Mouse (Mus musculus) E14TG2a.4 (cell line): ENCODE results near the gene H2-Eb1.

Experiments
- CTCF ChIP-seq: conservative IDR thresholded peaks from 2 replicates; pipeline ENCODE4 v1.5.1; 2014; ENCODE audit warnings: low read length
- NANOG ChIP-seq: IDR thresholded peaks from 2 replicates; pipeline ENCODE4 v1.6.1; 2014; ENCODE audit warnings: borderline replicate concordance, low read length, mixed read lengths
- POU5F1 ChIP-seq: IDR thresholded peaks from 2 replicates; pipeline ENCODE4 v1.6.1; 2014; ENCODE audit warnings: low read length, borderline replicate concordance

DNA sequence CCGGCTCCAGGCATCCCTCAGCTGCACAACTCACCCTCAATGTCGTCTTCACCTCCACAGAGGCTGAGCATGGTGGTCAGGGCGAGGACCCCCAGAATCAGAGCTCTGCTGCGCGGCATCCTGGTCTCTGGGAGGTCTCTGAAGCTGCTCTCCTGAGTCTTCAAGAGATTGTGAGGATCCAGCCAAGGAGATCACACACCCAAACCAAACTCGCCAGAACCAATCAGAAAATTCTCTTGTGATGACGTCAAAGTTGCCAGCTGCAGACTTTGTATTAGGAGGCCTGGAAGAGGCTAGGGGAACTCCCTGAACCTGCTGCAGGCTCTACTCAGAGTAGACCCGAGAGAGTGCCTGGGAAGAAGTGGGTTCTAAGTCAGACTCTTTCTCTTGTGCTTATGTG is 18.0 kb upstream of the H2-Eb1 start, which contains the start of gene H2-Aa:
- TF ChIP-seq CTCF = no peak
- no peak for TF ChIP-seq POU5F1
- no peak for TF ChIP-seq NANOG
